In the genomic region with DNA sequence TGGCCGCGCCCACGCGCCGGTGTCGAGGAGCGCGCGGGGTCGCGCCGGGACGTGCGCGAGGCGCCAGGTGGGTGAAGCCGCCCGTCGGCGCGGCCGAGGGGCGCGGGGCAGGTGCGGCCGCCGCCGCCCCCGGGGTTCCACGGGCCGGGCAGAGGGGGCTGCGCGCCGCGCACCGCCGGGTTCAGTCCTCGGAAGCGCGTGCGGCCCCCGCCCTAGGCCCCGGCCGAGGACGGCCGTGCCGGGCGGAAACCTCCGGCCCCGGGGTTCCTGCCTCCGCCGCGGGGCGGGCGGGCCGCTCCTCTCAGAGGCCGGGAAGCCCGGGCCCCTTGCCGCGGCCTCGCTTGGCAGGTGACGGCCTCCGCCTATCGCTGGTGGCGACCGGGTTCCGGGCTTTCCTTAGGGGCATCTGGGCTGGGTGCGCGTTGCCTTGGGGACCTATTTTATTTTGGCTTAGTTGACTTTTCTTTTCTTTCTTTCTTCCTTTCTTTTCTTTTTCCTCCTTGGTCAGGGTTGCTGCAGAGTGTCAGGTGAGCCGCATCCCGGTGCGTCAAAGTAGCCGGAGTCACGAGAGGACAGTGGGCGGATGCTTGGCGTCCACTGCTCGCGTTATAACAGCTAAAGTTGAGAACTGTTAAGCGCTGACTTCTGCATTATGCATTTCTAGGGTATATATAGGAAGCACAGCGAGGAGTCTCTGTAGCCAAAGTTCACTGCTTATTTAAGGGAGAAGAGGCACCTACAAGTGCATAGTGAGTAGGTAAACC, we compare ENCODE assay signal across 8 mouse cellular contexts. TPM values are rescaled to one million over a fixed set of nuclear protein-coding genes. Genes with fewer than 3 reads are reported as not detected.
DNase-seq lines count a peak whose midpoint lies in the region; ATAC-seq and TF ChIP-seq lines count a peak whose summit lies in the region.

No protein-coding gene starts in this region.

- no peaks in the 10 kb centered on the region for H3K9me3 ChIP-seq in liver, embryonic 14.5 days (ENCODE audit: control insufficient read depth, low read length)
- H3K9me3 ChIP-seq in stomach, embryonic 14.5 days (ENCODE audit: control insufficient read depth, low read depth, low read length): no peaks in the 10 kb centered on the region

- H3K4me2 ChIP-seq in liver, embryonic 14.5 days (ENCODE audit: low read depth): peak overlapping the region; percentile 95
- peak overlapping the region; percentile 79 for H3K4me2 ChIP-seq in stomach, embryonic 14.5 days (replicated peaks; ENCODE audit: low read depth, low read length)

- ATAC-seq in liver, embryonic 14.5 days (ENCODE audit: insufficient read depth): peak; percentile 84
- peak; percentile 77 for ATAC-seq in stomach, embryonic 14.5 days (ENCODE audit: insufficient number of reproducible peaks, insufficient read depth, low FRiP score, low read depth)

- no peak overlapping the region for H3K27ac ChIP-seq in liver, embryonic 14.5 days
- H3K27ac ChIP-seq in stomach, embryonic 14.5 days (ENCODE audit: low read length): peak overlapping the region; percentile 79

- no peak for TF ChIP-seq EP300 in liver, embryonic 14.5 days (IDR thresholded peaks at IDR 0.05; ENCODE audit: low read depth)

- TF ChIP-seq CTCF in liver, embryonic 14.5 days (IDR thresholded peaks at IDR 0.05; ENCODE audit: low read depth): no peak

- WGBS in liver, embryonic 14.5 days (ENCODE audit: insufficient replicate concordance): under 1% methylated on average over 59 of the region's 80 CpGs
- WGBS in stomach, embryonic 14.5 days: under 1% methylated on average over 80 of the region's 80 CpGs

- no peaks in the 10 kb centered on the region for H3K27me3 ChIP-seq in liver, embryonic 14.5 days (ENCODE audit: control insufficient read depth, insufficient read depth, low read length)
- no peaks in the 10 kb centered on the region for H3K27me3 ChIP-seq in stomach, embryonic 14.5 days (ENCODE audit: control insufficient read depth, insufficient read depth, low read length)

- peak overlapping the region; percentile 81 for H3K9ac ChIP-seq in liver, embryonic 14.5 days (replicated peaks)
- H3K9ac ChIP-seq in stomach, embryonic 14.5 days (replicated peaks; ENCODE audit: low read depth, low read length): peak overlapping the region; percentile 87

- DNase-seq in layer of hippocampus, adult 9-11 months: peak; percentile 14
- DNase-seq in layer of hippocampus, adult 11-12 months (ENCODE audit: low spot score): no peak
- DNase-seq in embryo, embryonic 10 days (ENCODE audit: low spot score): peak; percentile 20
- peak; percentile 25 to 43 for DNase-seq in gastrocnemius, postnatal 36 days
- DNase-seq in kidney, adult 11 months: peak; percentile 55
- peak in 2 of 3 experiments; percentile 30 to 33 for DNase-seq in liver, embryonic 14.5 days (ENCODE audit: low read depth in 3 of 3, low spot score in 3 of 3)
- peak; percentile 55 to 76 for DNase-seq in natural killer cell, adult 2 months (ENCODE audit: low spot score in 2 of 2)

- peaks cover 10 to 12% of the 10 kb centered on the region in 2 experiments for H3K4me1 ChIP-seq in liver, embryonic 14.5 days (replicated peaks; ENCODE audit: control insufficient read depth in 2 of 2, insufficient read depth in 2 of 2, low read length in 1 of 2)
- H3K4me1 ChIP-seq in stomach, embryonic 14.5 days (ENCODE audit: control insufficient read depth, insufficient read depth, low read length): 0 out of 2 replicates have a peak, but pooled peaks cover 12% of the 10 kb centered on the region

- intact Hi-C loops in gastrocnemius, postnatal 36 days (cut with DNase I): no loop called here

- peak overlapping the region; percentile 72 to 84 for H3K4me3 ChIP-seq in liver, embryonic 14.5 days (ENCODE audit: insufficient read depth in 1 of 2, low read depth in 2 of 2, low read length in 2 of 2)
- peak overlapping the region; percentile 87 for H3K4me3 ChIP-seq in stomach, embryonic 14.5 days (ENCODE audit: low read depth, low read length)

- H3K36me3 ChIP-seq in liver, embryonic 14.5 days (replicated peaks; ENCODE audit: control insufficient read depth, insufficient read depth, low read depth): no peaks in the 10 kb centered on the region
- H3K36me3 ChIP-seq in stomach, embryonic 14.5 days (ENCODE audit: control insufficient read depth, insufficient read depth, low read length): no peaks in the 10 kb centered on the region

RNA-seq across cellular contexts. Expression of a gene that starts 0.6 kb away (rescaled TPM):
- total RNA-seq in gastrocnemius, postnatal 36 days (2021): not detected
- not detected in 2 replicates for polyA plus RNA-seq in liver, embryonic 14.5 days (2012; rRNA removed)
- not detected in 2 replicates for polyA plus RNA-seq in liver, embryonic 14.5 days (2014; fragmentation: Nextera tagmentation; extraction: Ambion mirVana)
- not detected in 2 replicates for polyA plus RNA-seq in stomach, embryonic 14.5 days (2014; fragmentation: Nextera tagmentation; extraction: Ambion mirVana)

RNA-seq across cellular contexts. Expression of a gene that starts 0.9 kb away (rescaled TPM):
- total RNA-seq in gastrocnemius, postnatal 36 days (2021): 10 to 100 TPM; 17.4 to 21.0 TPM
- polyA plus RNA-seq in liver, embryonic 14.5 days (2012; rRNA removed): 10.8 and 13.2 TPM in 2 replicates
- 22.5 and 27.2 TPM in 2 replicates for polyA plus RNA-seq in liver, embryonic 14.5 days (2014; fragmentation: Nextera tagmentation; extraction: Ambion mirVana)
- polyA plus RNA-seq in stomach, embryonic 14.5 days (2014; fragmentation: Nextera tagmentation; extraction: Ambion mirVana): 43.4 and 47.1 TPM in 2 replicates
